Mouse (Mus musculus) kidney, embryonic 15.5 days (tissue): ENCODE measurements at regions not wholly inside any gene's neighbourhood (a gene's known extent, or its start where the extent isn't known, plus 50 kb on each side); places are given as distances from the start of the nearest gene placed in this dataset.

Experiments used
- ATAC-seq: fragments of 200-750 bp; cut with Nextera tagmentation; replicated peaks from 2 replicates; pipeline ENCODE4 v1.8.0; 2017; ENCODE audit warnings: moderate TSS enrichment; ENCODE audit not compliant: low FRiP score
- H3K27ac ChIP-seq: fragments of 300-500 bp; sonication (generic); 2 replicates; pipeline ENCODE4 v1.5.1; 2015; ENCODE audit warnings: mild to moderate bottlenecking, inconsistent platforms
- H3K27me3 ChIP-seq: fragments of 300-500 bp; sonication (generic); 2 replicates; pipeline ENCODE4 v1.6.1; 2015; ENCODE audit warnings: inconsistent platforms
- H3K36me3 ChIP-seq: fragments of 300-500 bp; sonication (generic); 2 replicates; pipeline ENCODE4 v1.6.1; 2015; ENCODE audit warnings: inconsistent platforms
- H3K4me1 ChIP-seq: fragments of 300-500 bp; sonication (generic); 2 replicates; pipeline ENCODE4 v1.6.1; 2015; ENCODE audit warnings: inconsistent platforms
- H3K4me2 ChIP-seq: fragments of 300-500 bp; sonication (generic); 2 replicates; pipeline ENCODE4 v1.6.1; 2015; ENCODE audit warnings: moderate library complexity, mild to moderate bottlenecking, inconsistent platforms
- H3K4me3 ChIP-seq: fragments of 300-500 bp; sonication (generic); replicated peaks from 2 replicates; pipeline ENCODE4 v1.5.1; 2015; ENCODE audit warnings: mild to moderate bottlenecking, inconsistent platforms
- H3K9ac ChIP-seq: fragments of 300-500 bp; sonication (generic); 2 replicates; pipeline ENCODE4 v1.6.1; 2015; ENCODE audit warnings: mild to moderate bottlenecking, inconsistent platforms
- H3K9me3 ChIP-seq: fragments of 300-500 bp; sonication (generic); replicated peaks from 2 replicates; pipeline ENCODE4 v1.6.1; 2016; ENCODE audit warnings: inconsistent platforms
- WGBS: fragments of 180-500 bp; shearing (Covaris S2); methylation state at CpG from one replicate; pipeline ENCODE4 v1.1.7; 2015; ENCODE audit warnings: mixed read lengths; 5-methylcytosine and 5-hydroxymethylcytosine counted together

- no peaks in the 10 kb centered on the region for H3K4me1 ChIP-seq
- no peak overlapping the region for H3K4me2 ChIP-seq
- no peaks in the 10 kb centered on the region for H3K9me3 ChIP-seq
- H3K36me3 ChIP-seq, result no peaks in the 10 kb centered on the region
- no peak overlapping the region for H3K9ac ChIP-seq
- H3K4me3 ChIP-seq, result no peak overlapping the region
- ATAC-seq, result no peak
- H3K27ac ChIP-seq, result no peak overlapping the region
- WGBS, result 73% methylated on average over 10 of the region's 10 CpGs
- peaks cover 3% of the 10 kb centered on the region; the same call in 1 of the 2 replicates for H3K27me3 ChIP-seq
Measured at GRCm38 (mm10) chr6:99793546-99793945, 67.4 kb upstream of the Prok2 start.

- no peak overlapping the region for H3K9ac ChIP-seq
- no peak overlapping the region for H3K4me3 ChIP-seq
- no peak for ATAC-seq
- H3K27me3 ChIP-seq, result peaks cover 3% of the 10 kb centered on the region; the same call in 1 of the 2 replicates
- H3K4me1 ChIP-seq, result no peaks in the 10 kb centered on the region
- no peaks in the 10 kb centered on the region for H3K36me3 ChIP-seq
- WGBS, result 70% methylated on average over 10 of the region's 10 CpGs
- H3K9me3 ChIP-seq, result no peaks in the 10 kb centered on the region
- H3K27ac ChIP-seq, result no peak overlapping the region
- H3K4me2 ChIP-seq, result no peak overlapping the region
Measured at GRCm38 (mm10) chr6:99792353-99792752, 66.2 kb upstream of the Prok2 start.

GRCm38 (mm10) chr6:99786977-99787376 lies 60.8 kb upstream of the Prok2 start:
- H3K27ac ChIP-seq, result no peak overlapping the region
- H3K4me3 ChIP-seq, result no peak overlapping the region
- H3K36me3 ChIP-seq, result no peaks in the 10 kb centered on the region
- no peaks in the 10 kb centered on the region; the same call in 1 of the 2 replicates for H3K4me1 ChIP-seq
- ATAC-seq, result no peak
- no peak overlapping the region for H3K4me2 ChIP-seq
- no peak overlapping the region for H3K9ac ChIP-seq
- WGBS, result 58% methylated on average over 7 of the region's 7 CpGs
- no peaks in the 10 kb centered on the region for H3K27me3 ChIP-seq
- no peaks in the 10 kb centered on the region for H3K9me3 ChIP-seq

- no peaks in the 10 kb centered on the region for H3K9me3 ChIP-seq
- no peaks in the 10 kb centered on the region for H3K36me3 ChIP-seq
- 80% methylated on average over 6 of the region's 6 CpGs for WGBS
- no peak overlapping the region for H3K4me3 ChIP-seq
- no peak overlapping the region for H3K4me2 ChIP-seq
- no peaks in the 10 kb centered on the region; the same call in 1 of the 2 replicates for H3K4me1 ChIP-seq
- H3K27me3 ChIP-seq, result no peaks in the 10 kb centered on the region
- no peak for ATAC-seq
- no peak overlapping the region for H3K9ac ChIP-seq
- H3K27ac ChIP-seq, result no peak overlapping the region
Measured at GRCm38 (mm10) chr6:99785212-99785611, 59.0 kb upstream of the Prok2 start.

GRCm38 (mm10) chr6:99784804-99785203 lies 58.6 kb upstream of the Prok2 start:
- no peak for ATAC-seq
- H3K4me2 ChIP-seq, result no peak overlapping the region
- no peak overlapping the region for H3K4me3 ChIP-seq
- no peaks in the 10 kb centered on the region for H3K36me3 ChIP-seq
- 86% methylated on average over 3 of the region's 3 CpGs for WGBS
- H3K27me3 ChIP-seq, result no peaks in the 10 kb centered on the region
- no peaks in the 10 kb centered on the region; the same call in 1 of the 2 replicates for H3K4me1 ChIP-seq
- H3K9ac ChIP-seq, result no peak overlapping the region
- no peaks in the 10 kb centered on the region for H3K9me3 ChIP-seq
- H3K27ac ChIP-seq, result no peak overlapping the region

GRCm38 (mm10) chr6:99784285-99784684 lies 58.1 kb upstream of the Prok2 start:
- Histone ChIP-seq H3K27me3 (no peaks in the 10 kb centered on the region), H3K9ac (no peak overlapping the region), H3K4me2 (no peak overlapping the region), H3K36me3 (no peaks in the 10 kb centered on the region), H3K27ac (no peak overlapping the region), H3K4me3 (no peak overlapping the region), H3K4me1 (no peaks in the 10 kb centered on the region; the same call in 1 of the 2 replicates), H3K9me3 (no peaks in the 10 kb centered on the region)
- no peak for ATAC-seq
- WGBS, result 82% methylated on average over 8 of the region's 8 CpGs

GRCm38 (mm10) chr6:99782996-99783395 lies 56.8 kb upstream of the Prok2 start:
- no peaks in the 10 kb centered on the region for H3K27me3 ChIP-seq
- no peaks in the 10 kb centered on the region for H3K36me3 ChIP-seq
- WGBS, result 88% methylated on average over 2 of the region's 2 CpGs
- H3K4me2 ChIP-seq, result no peak overlapping the region
- no peak overlapping the region for H3K4me3 ChIP-seq
- no peak for ATAC-seq
- no peak overlapping the region for H3K27ac ChIP-seq
- no peaks in the 10 kb centered on the region; the same call in 1 of the 2 replicates for H3K4me1 ChIP-seq
- H3K9me3 ChIP-seq, result no peaks in the 10 kb centered on the region
- no peak overlapping the region for H3K9ac ChIP-seq
